Mouse (Mus musculus) lung, adult 2 months (tissue): ENCODE results near the gene 4930447C04Rik.

Experiments
- CTCF ChIP-seq: fragments of 200-500 bp; IDR thresholded peaks from 2 replicates; pipeline ENCODE4 v1.5.1; 2011; ENCODE audit warnings: mild to moderate bottlenecking, low read length, control low read depth; ENCODE audit not compliant: insufficient read depth
- POLR2A ChIP-seq: fragments of 200-500 bp; IDR thresholded peaks from 2 replicates; pipeline ENCODE4 v1.6.1; 2011; ENCODE audit warnings: low read depth, mild to moderate bottlenecking, control low read depth, low read length, borderline replicate concordance; ENCODE audit errors: extremely low read depth

- TF ChIP-seq CTCF (no peak), POLR2A (no peak)
These were observed 14.3 kb upstream of the 4930447C04Rik start for GRCm38 (mm10) chr12:72954906-72955305.
